24 mouse cellular contexts compared by ENCODE assay signal in genomic region chr5:30355559-30356159, GRCm38 (mm10).
DNase-seq lines count a peak whose midpoint lies in the region; TF ChIP-seq lines count a peak whose summit lies in the region.
"Had no signal": no experiment of that assay in that cellular context is flagged by ENCODE, and none has a peak within 500 bp of the region (broad histone marks: within the 10 kb centered on the region; RNA-seq: fewer than 3 reads in every experiment).

No protein-coding gene starts in this region.

- no peak overlapping the region for H3K9ac ChIP-seq in heart, adult 2 months (ENCODE audit: low read depth, low read length)
- H3K9ac ChIP-seq: embryonic facial prominence, embryonic 12.5 days; hindbrain, embryonic 14.5 days; limb, embryonic 13.5 days; liver, embryonic 12.5 days; liver, postnatal 0 days; midbrain, embryonic 15.5 days had no signal

- intact Hi-C loops in heart, postnatal 10 days (cut with DNase I): no loop called here
- intact Hi-C loops in heart, adult 2 months (cut with DNase I): no loop called here
- intact Hi-C loops in left cerebral cortex, postnatal 36 days (cut with DNase I): no loop called here

- H3K79me2 ChIP-seq in heart, adult 2 months (replicated peaks; ENCODE audit: control insufficient read depth, insufficient read depth, low read length): no peaks in the 10 kb centered on the region

- peak; percentile 17 to 35 for DNase-seq in heart, postnatal 10 days
- no peak for DNase-seq in heart, adult 2 months
- peak; percentile 24 for DNase-seq in lung, postnatal 10 days
- DNase-seq in lung, postnatal 14 days: no peak
- DNase-seq in adrenal gland, adult 8-10 months: peak; percentile 61
- peak; percentile 65 for DNase-seq in adrenal gland, postnatal 14 days
- no peak for DNase-seq in left cerebral cortex, postnatal 36 days (ENCODE audit: low spot score in 2 of 2)
- no peak for DNase-seq in neural tube, embryonic 10.5 days (ENCODE audit: extremely low spot score, low spot score)
- DNase-seq: B cell, adult 2 months; cerebellum, adult 11 months; cerebellum, adult 9-10 months; cerebellum, postnatal 36 days; gastrocnemius, adult 2 months; gastrocnemius, postnatal 36 days; heart, postnatal 36 days; kidney, adult 11 months; kidney, postnatal 14 days; liver, postnatal 0 days; lung, postnatal 4 days had no signal

- no peak overlapping the region for H3K27ac ChIP-seq in heart, adult 2 months
- H3K27ac ChIP-seq: embryonic facial prominence, embryonic 12.5 days; gastrocnemius, adult 2 months; hindbrain, embryonic 14.5 days; limb, embryonic 13.5 days; liver, embryonic 12.5 days; midbrain, embryonic 15.5 days had no signal

- no peaks in the 10 kb centered on the region for H3K36me3 ChIP-seq in heart, adult 2 months (ENCODE audit: control insufficient read depth, insufficient read depth, low read length)
- H3K36me3 ChIP-seq: embryonic facial prominence, embryonic 12.5 days; limb, embryonic 13.5 days; liver, embryonic 12.5 days; midbrain, embryonic 15.5 days had no signal

- 60% methylated on average over 14 of the region's 14 CpGs for WGBS in heart, adult 2 months

- H3K4me1 ChIP-seq in heart, adult 2 months (ENCODE audit: control insufficient read depth, insufficient read depth, low read length): no peaks in the 10 kb centered on the region
- H3K4me1 ChIP-seq: embryonic facial prominence, embryonic 12.5 days; limb, embryonic 13.5 days; liver, embryonic 12.5 days; midbrain, embryonic 15.5 days had no signal

- no peak for TF ChIP-seq EP300 in heart, adult 2 months (IDR thresholded peaks at IDR 0.05; ENCODE audit: insufficient read depth, low read depth, low read length)

- H3K4me3 ChIP-seq in heart, adult 2 months: no peak overlapping the region
- H3K4me3 ChIP-seq: embryonic facial prominence, embryonic 12.5 days; gastrocnemius, adult 2 months; limb, embryonic 13.5 days; liver, embryonic 12.5 days; midbrain, embryonic 15.5 days had no signal

- no peak for TF ChIP-seq CTCF in heart, adult 2 months (IDR thresholded peaks at IDR 0.05)

- no peak for TF ChIP-seq POLR2A in heart, adult 2 months (IDR thresholded peaks at IDR 0.05; ENCODE audit: insufficient read depth, low read depth, low read length)

- H3K27me3 ChIP-seq in heart, adult 2 months (ENCODE audit: control insufficient read depth, insufficient read depth, low read length): no peaks in the 10 kb centered on the region
- H3K27me3 ChIP-seq: embryonic facial prominence, embryonic 12.5 days; limb, embryonic 13.5 days; midbrain, embryonic 15.5 days had no signal

Comparison
In these comparisons a context has a peak if more than half of its experiments do, and no peak if none do; other contexts are left out.
1. DNase-seq: peak in heart, postnatal 10 days (2 of 2), lung, postnatal 10 days (single experiment), adrenal gland, adult 8-10 months (single experiment) and adrenal gland, postnatal 14 days (single experiment); none in heart, adult 2 months (0 of 2), lung, postnatal 14 days (single experiment), left cerebral cortex, postnatal 36 days (0 of 2) and neural tube, embryonic 10.5 days (single experiment).